Mouse (Mus musculus) ES-E14 (cell line): ENCODE results near the gene Pcnx2. TPM values are rescaled to one million over a fixed set of nuclear protein-coding genes. Genes with fewer than 3 reads are reported as not detected.

Experiments used
- DNase-seq: peaks from one replicate; pipeline ENCODE4 v3.0.0-alpha.2; 2013; ENCODE audit warnings: low read depth, low spot score
- H3K27ac ChIP-seq: 2 replicates; pipeline ENCODE4 v1.5.1; 2012; ENCODE audit warnings: low read depth, mild to moderate bottlenecking, low read length, moderate library complexity, mixed read lengths; ENCODE audit not compliant: poor library complexity, insufficient read depth, severe bottlenecking
- H3K36me3 ChIP-seq: 2 replicates; pipeline ENCODE4 v1.6.1; 2012; ENCODE audit warnings: mild to moderate bottlenecking, low read length, moderate library complexity, mixed read lengths; ENCODE audit not compliant: control insufficient read depth, poor library complexity, insufficient read depth, severe bottlenecking
- H3K4me1 ChIP-seq, 2 experiments: fragments of 150-350 bp in 1 of 2; sonication (generic) in 1 of 2; 2 replicates each; pipeline ENCODE4 v1.6.1; 2012; ENCODE audit warnings: low read length in 2 of 2, mild to moderate bottlenecking in 1 of 2, mixed read lengths in 1 of 2; ENCODE audit not compliant: control insufficient read depth in 2 of 2, insufficient read depth in 2 of 2, poor library complexity in 1 of 2
- H3K4me3 ChIP-seq, 2 experiments: fragments of 150-350 bp in 1 of 2; sonication (generic) in 1 of 2; 2 replicates each; pipeline ENCODE4 v1.5.1; 2012; ENCODE audit warnings: low read length in 2 of 2, low read depth in 1 of 2, mild to moderate bottlenecking in 1 of 2, mixed read lengths in 1 of 2; ENCODE audit not compliant: insufficient read depth in 1 of 2, poor library complexity in 1 of 2, severe bottlenecking in 1 of 2
- H3K9ac ChIP-seq: 2 replicates; pipeline ENCODE4 v1.6.1; 2012; ENCODE audit warnings: low read depth, mild to moderate bottlenecking, low read length, mixed read lengths; ENCODE audit not compliant: poor library complexity, insufficient read depth, severe bottlenecking
- H3K9me3 ChIP-seq: fragments of 150-350 bp; sonication (generic); 2 replicates; pipeline ENCODE4 v1.6.1; 2012; ENCODE audit warnings: low read depth, mild to moderate bottlenecking, low read length; ENCODE audit not compliant: control insufficient read depth, insufficient read depth
- CHD2 ChIP-seq: IDR thresholded peaks from 2 replicates; pipeline ENCODE4 v1.6.1; 2014; ENCODE audit warnings: mild to moderate bottlenecking, low read depth, low read length, inconsistent platforms
- HCFC1 ChIP-seq: IDR thresholded peaks from 2 replicates; pipeline ENCODE4 v1.6.1; 2012; ENCODE audit warnings: low read length, inconsistent platforms, borderline replicate concordance; ENCODE audit not compliant: insufficient read depth
- MAFK ChIP-seq: IDR thresholded peaks from 2 replicates; pipeline ENCODE4 v1.6.1; 2014; ENCODE audit warnings: mild to moderate bottlenecking, low read depth, low read length, inconsistent platforms; ENCODE audit not compliant: insufficient read depth
- ZC3H11A ChIP-seq: IDR thresholded peaks from 2 replicates; pipeline ENCODE4 v1.6.1; 2012; ENCODE audit warnings: low read depth, mild to moderate bottlenecking, inconsistent platforms, low read length, borderline replicate concordance
- ZNF384 ChIP-seq: IDR thresholded peaks from 2 replicates; pipeline ENCODE4 v1.6.1; 2012; ENCODE audit warnings: low read depth, low read length, inconsistent platforms
- in situ Hi-C, 2 experiments: fragments of 600-800 bp; cut with MboI; formaldehyde crosslinking; loops; one replicate each; pipeline ENCODE4 v1.15.1; 2025; ENCODE audit warnings: low sequenced_read_pairs in 2 of 2, inconsistent platforms in 1 of 2; ENCODE audit not compliant: unreplicated experiment in 2 of 2
- total RNA-seq: library from RNA; depleted of rRNA; stranded (reverse); fragments of 300-350 nt; gene quantifications from 2 replicates; pipeline ENCODE4 v1.2.3, GENCODE M21; 2012; rRNA removed

Pcnx2 gene
- total RNA-seq, 1 experiment: 2.0 TPM

DNA sequence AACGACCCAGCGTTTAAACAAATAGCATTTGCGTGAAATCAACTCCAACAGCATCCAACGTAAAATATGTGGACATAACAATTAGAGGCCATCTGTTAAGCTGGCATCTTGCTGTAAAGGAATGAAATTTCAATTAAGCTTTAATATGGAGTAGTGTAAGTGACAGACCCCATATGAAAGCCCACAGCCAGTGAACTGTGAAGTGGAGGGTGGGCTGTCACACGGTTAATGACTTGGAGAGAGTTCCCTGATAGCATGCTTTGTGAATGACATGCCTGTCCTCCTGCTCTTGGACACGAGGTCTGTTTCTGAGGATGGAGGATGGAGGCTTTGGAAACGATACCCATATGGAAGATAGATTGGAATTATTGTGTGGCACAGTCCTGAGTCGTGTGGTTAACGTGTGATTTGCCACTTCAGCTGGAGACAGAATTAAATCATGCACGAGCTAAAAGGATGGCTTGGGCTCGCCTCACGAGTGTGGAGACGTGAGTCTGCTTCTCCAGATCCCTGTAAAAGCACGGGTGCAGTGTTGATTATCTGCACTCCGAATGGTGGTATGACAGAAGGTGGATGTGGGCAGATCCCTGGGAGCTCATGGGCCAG, 195.1 kb downstream of the Pcnx2 start:
- in situ Hi-C loops: no loop called here
- Histone ChIP-seq H3K4me3 (no peak overlapping the region), H3K9ac (no peak overlapping the region), H3K9me3 (peaks cover 2% of the 10 kb centered on the region; the same call in 1 of the 2 replicates), H3K36me3 (no peaks in the 10 kb centered on the region), H3K4me1 (peaks cover 3 to 19% of the 10 kb centered on the region in 2 experiments), H3K27ac (no peak overlapping the region)
- no peak for DNase-seq
- TF ChIP-seq ZC3H11A (no peak), MAFK (no peak), HCFC1 (no peak), CHD2 (no peak), ZNF384 (no peak)

Other genes with a start within 250 kb of the Pcnx2 start
- 6.4 and 8.7 TPM in 2 replicates for gene Map10, start 228.5 kb downstream of the Pcnx2 start, total RNA-seq
- 21.5 and 25.3 TPM in 2 replicates for gene Ntpcr, start 168.4 kb downstream of the Pcnx2 start, total RNA-seq
- gene Map3k21, start 12.1 kb upstream of the Pcnx2 start, total RNA-seq: 0.04 and 0.11 TPM in 2 replicates
- 28.0 and 51.9 TPM in 2 replicates for gene Kcnk1, start 96.9 kb upstream of the Pcnx2 start, total RNA-seq